Mouse (Mus musculus): Measurements from ENCODE around the gene Serinc4.
A peak's percentile ranks its signal among the peaks of the same experiment; 100 is the strongest.
"Not testable (repeated sequence)": the region's sequence is repeated elsewhere in the genome, so short reads cannot be mapped to it uniquely, and the experiment has no call there.

Serinc4 gene

DNA sequence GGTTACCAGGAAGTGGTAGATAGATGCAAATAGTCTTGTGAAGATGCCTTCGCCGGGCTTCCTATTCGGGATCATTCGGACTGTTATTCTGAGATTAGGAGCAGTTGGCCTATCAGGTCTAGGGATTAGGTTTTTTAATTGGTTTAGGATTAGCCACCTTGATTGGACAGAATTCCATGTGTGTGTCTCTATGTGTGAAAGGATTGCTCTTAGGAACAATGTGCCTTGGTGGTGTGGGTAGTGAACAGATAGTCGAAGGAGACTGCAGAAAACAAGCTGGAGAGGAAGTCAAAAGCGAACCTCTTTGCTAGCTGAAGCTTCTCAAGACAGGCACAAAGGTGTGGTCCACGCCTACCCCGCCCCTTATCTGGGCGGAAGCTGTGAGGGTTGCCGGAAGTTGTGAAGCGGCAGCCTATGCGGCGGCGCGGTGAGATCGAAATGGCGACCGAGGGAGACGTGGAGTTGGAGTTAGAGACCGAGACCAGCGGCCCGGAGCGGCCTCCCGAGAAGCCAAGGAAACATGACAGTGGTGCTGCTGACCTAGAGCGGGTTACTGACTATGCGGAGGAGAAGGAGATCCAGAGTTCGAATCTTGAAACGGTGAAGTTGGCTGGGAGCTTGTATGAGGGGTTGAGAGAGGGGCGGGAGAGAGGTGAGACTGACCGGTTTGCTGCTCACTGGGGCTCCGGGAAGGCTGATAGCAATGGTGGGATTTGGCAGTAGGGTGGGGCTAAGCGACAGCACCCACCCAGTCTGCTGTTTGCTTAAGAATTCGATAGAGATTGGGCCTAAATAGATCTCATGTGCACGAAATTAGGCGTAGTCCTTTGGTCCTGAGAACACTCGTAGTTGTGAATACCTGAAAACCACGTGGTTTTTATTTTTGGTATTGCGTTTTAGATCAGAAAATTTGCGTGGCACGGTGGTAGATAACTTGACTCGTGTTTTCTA lies at the start of gene Serinc4:
Gene Serinc4 (minus strand): TSS at position 90 of the 951 bp plus-strand sequence.
- DNase-seq (ENCODE audit: low spot score in 2 of 2) = peak; percentile 81 to 85

DNA sequence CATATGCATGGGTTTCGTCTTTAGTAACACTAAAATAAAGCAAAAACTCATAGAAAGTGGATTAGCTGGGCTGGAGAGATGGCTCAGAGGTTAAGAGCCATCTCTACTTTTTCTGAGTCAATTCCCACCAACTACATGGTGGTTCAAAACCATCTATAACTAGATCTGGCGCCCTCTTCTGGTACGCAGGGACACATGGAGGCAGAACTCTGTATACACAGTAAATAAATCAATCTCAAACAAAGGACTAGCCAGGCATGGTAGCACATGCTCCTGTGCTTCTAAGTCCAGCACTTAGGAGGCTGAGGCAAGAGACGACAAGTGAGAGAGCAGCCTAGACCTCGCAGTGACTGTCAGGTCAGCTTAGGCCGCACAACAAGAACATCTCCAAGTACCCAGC lies 45.0 kb upstream of the Serinc4 start:
- DNase-seq (ENCODE audit: low spot score in 2 of 2) = not testable (repeated sequence)

GRCm38 (mm10) chr2:121484403-121484802 lies 27.8 kb upstream of the Serinc4 start:
- not testable (repeated sequence) for DNase-seq (ENCODE audit: low spot score in 2 of 2)

DNA sequence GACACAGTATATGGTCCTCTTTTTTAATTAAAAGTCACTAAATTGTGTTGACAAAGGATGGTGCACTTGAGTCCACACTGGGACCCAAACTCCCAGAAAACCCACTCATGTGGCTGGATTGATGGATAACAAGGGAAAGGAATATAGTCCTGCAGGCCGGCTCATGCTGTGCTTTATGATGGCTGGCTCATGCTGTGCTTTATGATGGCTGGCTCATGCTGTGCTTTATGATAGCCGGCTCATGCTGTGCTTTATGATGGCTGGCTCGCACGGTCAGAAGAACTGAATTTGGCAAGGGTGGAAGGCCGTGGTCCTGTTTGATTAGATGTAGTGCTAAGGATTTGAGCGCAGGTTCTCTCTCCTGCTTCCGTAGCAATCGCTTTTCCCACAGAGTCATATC lies 27.0 kb upstream of the Serinc4 start:
- DNase-seq (ENCODE audit: low spot score in 2 of 2) = no peak

GRCm38 (mm10) chr2:121480916-121481315 lies 24.3 kb upstream of the Serinc4 start:
- DNase-seq (ENCODE audit: low spot score in 2 of 2) = not testable (repeated sequence)

DNA sequence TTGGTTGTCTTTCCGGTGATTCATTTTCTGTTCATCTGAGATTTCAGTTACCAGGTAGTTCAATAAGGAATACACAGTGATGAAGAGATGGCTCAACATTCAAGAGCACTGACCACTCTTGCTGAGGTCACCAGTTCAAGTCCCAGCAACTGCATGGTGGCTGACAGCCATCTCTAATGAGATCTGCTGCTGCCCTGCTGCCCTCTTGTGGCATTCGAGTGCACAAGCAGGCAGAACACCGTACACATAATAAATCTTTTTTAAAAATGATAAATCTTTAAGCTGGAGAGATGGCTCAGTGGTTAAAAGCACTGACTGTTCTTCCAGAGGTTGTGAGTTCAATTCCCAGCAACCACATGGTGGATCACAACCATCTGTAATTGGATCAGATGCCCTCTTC lies 23.9 kb upstream of the Serinc4 start:
- no peak for DNase-seq (ENCODE audit: low spot score in 2 of 2)

- no peak for DNase-seq (ENCODE audit: low spot score in 2 of 2)
Measured at GRCm38 (mm10) chr2:121477491-121478266, 21.1 kb upstream of the Serinc4 start.

DNA sequence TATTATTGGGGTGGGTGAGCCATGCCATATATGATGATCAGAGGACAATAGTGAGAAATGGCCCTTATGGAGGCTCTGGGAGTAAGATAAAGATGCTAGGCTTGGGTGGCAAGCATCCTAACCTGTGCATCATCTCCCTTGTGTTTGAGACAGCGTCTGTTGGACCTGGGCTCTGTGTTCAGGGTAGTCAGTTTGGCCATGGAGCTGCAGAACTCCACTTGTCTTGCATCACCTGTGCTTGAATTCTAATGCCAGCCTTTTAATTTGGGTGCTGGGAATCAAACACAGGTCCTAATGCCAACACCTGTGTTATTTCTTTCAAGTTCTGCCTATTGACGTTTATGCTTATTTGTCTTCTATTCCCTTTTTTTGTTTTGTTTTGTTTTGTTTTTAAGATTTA lies 18.7 kb upstream of the Serinc4 start:
- DNase-seq (ENCODE audit: low spot score in 2 of 2) = not testable (repeated sequence)

DNA sequence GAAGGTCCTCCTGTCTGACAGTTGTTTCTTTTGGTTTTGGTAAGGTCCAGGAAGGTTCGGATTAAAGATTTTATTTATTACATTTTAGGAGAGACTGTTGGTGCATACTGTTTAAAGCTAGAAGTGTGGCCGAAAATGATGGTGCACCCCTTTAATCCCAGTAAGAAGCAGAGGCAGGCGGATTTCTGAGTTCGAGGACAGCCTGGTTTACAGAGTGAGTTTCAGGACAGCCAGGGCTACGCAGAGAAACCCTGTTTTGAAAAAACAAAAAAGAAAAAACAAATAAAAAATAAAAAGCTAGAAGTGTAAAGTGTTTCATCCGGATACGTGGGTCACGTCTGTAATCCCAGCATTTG lies 17.6 kb upstream of the Serinc4 start:
- DNase-seq (ENCODE audit: low spot score in 2 of 2) = no peak

- peak; percentile 80 to 91 for DNase-seq (ENCODE audit: low spot score in 2 of 2)
Measured at GRCm38 (mm10) chr2:121473301-121474179, 17.0 kb upstream of the Serinc4 start, which contains the start of gene Mfap1b. TSS of gene Mfap1b (minus strand) at chr2:121474067.

GRCm38 (mm10) chr2:121472783-121473182 lies 16.2 kb upstream of the Serinc4 start:
- DNase-seq (ENCODE audit: low spot score in 2 of 2) = not testable (repeated sequence)

GRCm38 (mm10) chr2:121468982-121469381 lies 12.4 kb upstream of the Serinc4 start:
- DNase-seq (ENCODE audit: low spot score in 2 of 2) = not testable (repeated sequence)

GRCm38 (mm10) chr2:121460071-121460470 lies 3.5 kb upstream of the Serinc4 start:
- no peak for DNase-seq (ENCODE audit: low spot score in 2 of 2)

DNA sequence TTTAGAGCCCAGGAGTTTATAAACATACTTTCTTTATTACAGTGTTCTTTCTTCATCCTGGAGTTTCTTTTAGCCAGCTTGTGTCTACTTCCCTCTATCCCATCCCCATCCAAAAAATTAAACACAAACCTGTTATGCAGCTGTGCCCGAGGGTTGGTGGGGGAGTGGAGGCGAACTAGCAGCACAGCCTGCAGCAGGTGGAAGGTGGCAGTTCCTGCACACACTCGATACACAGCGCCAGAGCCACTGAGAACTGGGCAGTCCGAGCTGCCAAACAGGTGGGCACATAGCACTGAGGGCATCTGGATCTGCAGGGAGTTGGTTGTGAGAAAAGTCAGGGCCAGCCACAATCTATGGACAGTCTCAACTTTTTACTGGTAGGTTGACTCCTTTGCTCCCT lies 1.0 kb downstream of the Serinc4 start:
- DNase-seq (ENCODE audit: low spot score in 2 of 2) = no peak

GRCm38 (mm10) chr2:121453917-121454316 lies 2.7 kb downstream of the Serinc4 start:
- DNase-seq (ENCODE audit: low spot score in 2 of 2) = no peak

GRCm38 (mm10) chr2:121452990-121453389 lies 3.6 kb downstream of the Serinc4 start, which contains the start of gene Hypk:
TSS of gene Hypk (plus strand) at chr2:121453290.
- DNase-seq (ENCODE audit: low spot score in 2 of 2) = no peak

- no peak for DNase-seq (ENCODE audit: low spot score in 2 of 2)
Measured at GRCm38 (mm10) chr2:121452361-121452760, 4.2 kb downstream of the Serinc4 start.

DNA sequence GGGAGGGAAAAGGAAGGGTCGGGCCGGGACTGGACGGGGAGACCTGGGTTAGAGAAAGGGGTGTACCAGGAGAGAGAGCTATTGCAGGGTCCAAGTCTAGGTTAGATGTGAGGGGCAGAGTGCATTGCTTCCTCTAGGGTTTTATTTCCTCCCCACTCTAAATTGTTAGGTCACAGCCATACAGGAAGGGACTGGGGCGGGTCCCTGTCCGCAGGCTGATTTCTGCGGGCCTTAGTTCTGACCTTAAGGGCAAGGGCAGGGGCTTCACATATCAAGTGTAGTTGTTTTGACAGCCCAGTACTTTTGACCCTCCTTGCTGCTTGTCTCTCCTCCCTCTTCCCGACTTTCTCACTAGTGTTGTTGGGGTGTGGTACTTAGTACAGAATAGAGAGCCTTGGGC lies 6.5 kb downstream of the Serinc4 start:
- DNase-seq (ENCODE audit: low spot score in 2 of 2) = no peak

- DNase-seq (ENCODE audit: low spot score in 2 of 2) = no peak
Measured at GRCm38 (mm10) chr2:121449545-121450011, 7.0 kb downstream of the Serinc4 start.

- peak; percentile 98 for DNase-seq (ENCODE audit: low spot score in 2 of 2)
Measured at GRCm38 (mm10) chr2:121448739-121449535, 7.6 kb downstream of the Serinc4 start, which contains the start of gene Serf2. TSS of gene Serf2 (plus strand) at chr2:121449195.

Measured in frontal cortex, postnatal 36 days (tissue).